Mouse (Mus musculus): ENCODE results near the gene Irf4.

Irf4 gene

GRCm38 (mm10) chr13:30749021-30749556 lies at the start of gene Irf4:
TSS of gene Irf4 (plus strand) at chr13:30749226.
- DNase-seq (ENCODE audit: low read depth) = peak; percentile 56

- DNase-seq (ENCODE audit: low read depth) = no peak
Observed at GRCm38 (mm10) chr13:30702695-30703094, 46.3 kb upstream of the Irf4 start.

- no peak for DNase-seq (ENCODE audit: low read depth)
Observed at GRCm38 (mm10) chr13:30704246-30705095, 44.6 kb upstream of the Irf4 start.

GRCm38 (mm10) chr13:30711066-30711465 lies 38.0 kb upstream of the Irf4 start:
- DNase-seq (ENCODE audit: low read depth) = no peak

- no peak for DNase-seq (ENCODE audit: low read depth)
Observed at GRCm38 (mm10) chr13:30711711-30712110, 37.3 kb upstream of the Irf4 start.

GRCm38 (mm10) chr13:30712280-30712679 lies 36.7 kb upstream of the Irf4 start:
- no peak for DNase-seq (ENCODE audit: low read depth)

- no peak for DNase-seq (ENCODE audit: low read depth)
Observed at GRCm38 (mm10) chr13:30713621-30714020, 35.4 kb upstream of the Irf4 start.

- no peak for DNase-seq (ENCODE audit: low read depth)
Observed at GRCm38 (mm10) chr13:30714552-30714951, 34.5 kb upstream of the Irf4 start.

- DNase-seq (ENCODE audit: low read depth) = no peak
Observed at GRCm38 (mm10) chr13:30715060-30715459, 34.0 kb upstream of the Irf4 start.

GRCm38 (mm10) chr13:30715573-30715972 lies 33.5 kb upstream of the Irf4 start:
- DNase-seq (ENCODE audit: low read depth) = no peak

- no peak for DNase-seq (ENCODE audit: low read depth)
Observed at GRCm38 (mm10) chr13:30716611-30717010, 32.4 kb upstream of the Irf4 start.

GRCm38 (mm10) chr13:30722601-30723000 lies 26.4 kb upstream of the Irf4 start:
- no peak for DNase-seq (ENCODE audit: low read depth)

- no peak for DNase-seq (ENCODE audit: low read depth)
Observed at GRCm38 (mm10) chr13:30723258-30723657, 25.8 kb upstream of the Irf4 start.

GRCm38 (mm10) chr13:30723858-30724257 lies 25.2 kb upstream of the Irf4 start:
- DNase-seq (ENCODE audit: low read depth) = no peak

GRCm38 (mm10) chr13:30724691-30725271 lies 24.2 kb upstream of the Irf4 start:
- no peak for DNase-seq (ENCODE audit: low read depth)

GRCm38 (mm10) chr13:30726879-30727278 lies 22.1 kb upstream of the Irf4 start:
- DNase-seq (ENCODE audit: low read depth) = no peak

GRCm38 (mm10) chr13:30728155-30728554 lies 20.9 kb upstream of the Irf4 start:
- no peak for DNase-seq (ENCODE audit: low read depth)

- DNase-seq (ENCODE audit: low read depth) = no peak
Observed at GRCm38 (mm10) chr13:30729245-30729644, 19.8 kb upstream of the Irf4 start.

- no peak for DNase-seq (ENCODE audit: low read depth)
Observed at GRCm38 (mm10) chr13:30730104-30730793, 18.8 kb upstream of the Irf4 start.

GRCm38 (mm10) chr13:30732709-30733445 lies 16.1 kb upstream of the Irf4 start:
- no peak for DNase-seq (ENCODE audit: low read depth)

- no peak for DNase-seq (ENCODE audit: low read depth)
Observed at GRCm38 (mm10) chr13:30736721-30737120, 12.3 kb upstream of the Irf4 start.

GRCm38 (mm10) chr13:30737257-30737656 lies 11.8 kb upstream of the Irf4 start:
- DNase-seq (ENCODE audit: low read depth) = no peak
